Mouse (Mus musculus) brain, embryonic 14.5 days (tissue): Measurements from ENCODE around the gene Chpf2. TPM values are rescaled to one million over a fixed set of nuclear protein-coding genes. Genes with fewer than 3 reads are reported as not detected.
A peak's percentile ranks its signal among the peaks of the same experiment; 100 is the strongest.

Source experiments
- DNase-seq: peaks from one replicate; pipeline ENCODE4 v3.0.0-alpha.2; 2011; ENCODE audit warnings: low read depth
- CTCF ChIP-seq: fragments of 200-500 bp; IDR thresholded peaks from 2 replicates; pipeline ENCODE4 v1.5.1; 2012; ENCODE audit warnings: inconsistent platforms, mild to moderate bottlenecking, moderate library complexity, borderline replicate concordance; ENCODE audit not compliant: insufficient read depth, insufficient read length; ENCODE audit errors: extremely low read depth
- POLR2A ChIP-seq: fragments of 200-500 bp; IDR thresholded peaks from 2 replicates; pipeline ENCODE4 v1.6.1; 2012; ENCODE audit warnings: mild to moderate bottlenecking, inconsistent platforms, borderline replicate concordance; ENCODE audit not compliant: poor library complexity, insufficient read depth, insufficient read length, severe bottlenecking; ENCODE audit errors: extremely low read depth
- polyA plus RNA-seq: library from polyadenylated mRNA; depleted of rRNA; stranded (reverse); fragments of >200 nt; gene quantifications from 2 replicates; pipeline ENCODE4 v1.2.3, GENCODE M21; 2012; rRNA removed

The Chpf2 gene
- polyA plus RNA-seq, 1 experiment: 21.9 TPM

DNA sequence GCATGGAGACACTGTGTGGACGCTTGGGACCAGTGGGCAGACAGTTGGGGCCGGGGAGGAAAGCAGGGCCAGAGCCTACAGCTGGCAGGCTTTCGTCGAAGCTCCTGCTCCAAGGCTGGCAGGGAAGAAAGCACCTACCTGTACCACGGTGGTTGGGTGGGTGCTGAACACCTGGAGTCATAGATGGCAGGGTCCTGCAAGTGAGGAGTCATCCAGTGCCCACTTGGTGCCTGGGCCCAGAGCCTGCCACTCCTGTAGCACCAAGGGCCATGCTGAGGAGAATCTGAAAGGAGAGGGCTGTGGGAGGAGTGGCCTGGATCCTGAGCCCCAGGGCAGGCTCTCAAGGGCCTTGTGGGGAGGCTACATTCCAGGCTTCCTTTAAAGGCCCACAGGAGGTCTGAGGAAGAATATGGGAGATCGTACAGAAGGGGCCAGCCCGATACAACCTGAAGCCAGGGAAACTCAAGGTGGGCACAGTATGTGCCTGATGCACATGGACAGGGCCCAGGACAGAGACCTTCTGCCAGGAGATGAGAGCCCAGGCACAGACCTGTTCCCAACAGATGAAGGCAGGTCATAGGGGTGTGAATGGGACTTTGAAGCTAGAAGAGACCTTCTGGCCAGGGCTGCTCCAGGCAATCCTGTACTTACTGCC lies 36.0 kb downstream of the Chpf2 start:
- TF ChIP-seq CTCF (no peak), POLR2A (no peak)
- no peak for DNase-seq

DNA sequence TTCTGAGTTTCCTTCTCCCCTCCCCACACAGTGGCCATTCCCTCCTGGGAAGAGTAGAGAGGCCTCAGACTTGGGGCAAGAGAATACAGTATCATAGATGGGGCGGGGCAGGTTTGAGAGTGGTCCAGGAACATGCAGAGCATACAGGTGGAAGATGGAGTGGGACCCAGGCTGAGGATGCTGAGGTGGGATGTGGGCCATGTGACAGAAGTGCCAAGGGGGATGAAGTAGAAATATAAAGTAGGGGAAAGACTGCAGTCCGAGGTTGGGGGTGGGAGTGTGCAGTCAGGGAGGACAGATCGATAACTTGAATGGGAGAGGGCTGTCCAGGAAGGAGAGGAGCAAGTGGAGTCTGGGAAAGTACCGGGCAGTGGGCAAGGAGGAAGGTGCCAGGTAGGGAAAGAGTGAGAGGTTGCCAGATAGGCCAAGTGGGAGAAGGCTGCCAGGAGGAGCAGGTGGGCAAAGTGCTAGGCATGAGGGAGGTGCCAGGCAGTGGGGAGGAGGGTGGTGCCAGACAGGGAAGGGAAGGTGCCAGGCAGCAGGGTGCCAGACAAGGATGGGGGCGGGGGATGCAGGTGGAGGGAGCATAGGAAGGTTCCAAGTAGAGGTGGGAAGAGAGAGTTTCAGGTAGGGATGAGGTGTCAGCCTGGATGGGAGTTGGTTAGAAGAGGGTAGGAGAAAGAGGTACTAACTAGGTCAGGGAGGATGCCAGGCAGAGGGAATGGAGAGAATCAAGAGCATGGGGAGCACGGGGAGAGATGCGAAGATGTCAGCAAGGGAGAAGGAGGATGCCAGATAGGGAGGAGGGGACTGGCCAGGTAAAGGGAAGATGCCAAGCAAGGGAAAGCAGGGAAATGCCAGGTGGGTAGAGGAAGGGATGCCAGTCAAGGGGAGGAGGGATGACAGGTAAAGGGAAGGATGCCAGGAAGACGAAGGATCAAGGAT lies 36.8 kb downstream of the Chpf2 start:
- peak; percentile 71 for DNase-seq
- TF ChIP-seq CTCF (no peak), POLR2A (no peak)

DNA sequence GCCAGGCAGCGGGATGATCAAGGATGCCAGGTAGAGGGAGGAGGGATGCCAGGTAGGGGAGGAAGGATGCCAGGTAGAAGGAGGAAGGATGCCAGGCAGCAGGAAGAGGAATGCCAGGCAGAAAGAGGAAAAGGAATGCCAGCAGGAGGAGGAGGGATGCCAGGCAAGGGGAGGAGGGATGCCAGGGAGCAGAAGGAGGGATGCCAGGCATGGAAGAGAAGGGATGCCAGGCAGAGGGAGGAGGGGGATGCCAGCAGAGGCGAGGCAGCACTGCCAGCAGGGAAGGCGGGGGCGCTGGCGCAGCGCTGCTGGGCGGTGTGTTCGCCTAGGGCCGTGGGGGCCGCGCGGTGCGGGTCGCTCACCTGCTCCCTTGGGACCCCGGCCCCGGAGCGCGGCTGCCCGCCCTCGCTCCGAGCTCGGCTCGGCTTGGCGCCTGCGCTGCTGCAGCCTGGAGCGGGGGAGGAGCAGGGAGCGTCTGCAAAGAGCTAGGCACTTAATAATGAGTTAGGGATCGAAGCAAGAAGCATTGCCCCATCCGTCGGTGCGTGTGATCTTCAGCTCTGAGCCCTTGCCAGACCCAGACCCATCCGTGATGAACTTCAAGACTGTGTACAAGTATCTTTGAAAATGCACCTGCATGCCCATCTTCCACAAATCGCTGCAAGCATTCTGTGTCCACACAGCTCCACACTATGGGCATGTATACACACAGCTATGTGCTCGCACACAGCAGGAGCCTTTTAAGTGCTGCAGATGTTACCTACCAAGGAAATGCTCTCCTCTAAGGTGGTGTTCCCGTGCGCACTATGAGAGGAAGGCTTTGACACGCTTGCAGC lies 37.7 kb downstream of the Chpf2 start, which contains the start of gene Smarcd3:
Gene Smarcd3, minus strand, starts transcription at position 426 of the 836 bp plus-strand sequence.
- peak; percentile 94 for DNase-seq
- TF ChIP-seq CTCF (no peak), POLR2A (peak; percentile 81)

DNA sequence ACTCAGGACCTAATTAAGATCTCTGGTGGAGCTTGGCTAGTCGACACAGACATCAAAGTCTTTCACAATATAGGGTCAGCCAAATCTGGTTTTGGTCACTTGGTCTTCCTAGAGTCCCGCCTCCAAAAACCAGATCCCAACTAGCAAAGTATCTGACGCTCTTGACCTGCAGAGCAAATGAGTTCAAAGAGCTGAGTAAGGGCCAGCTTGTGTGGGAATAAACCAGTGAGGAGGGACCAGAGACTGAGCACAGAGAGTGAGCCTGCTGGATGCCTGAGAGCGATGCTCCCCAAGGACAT lies 38.2 kb downstream of the Chpf2 start:
- DNase-seq: no peak
- TF ChIP-seq POLR2A (no peak), CTCF (no peak)

DNA sequence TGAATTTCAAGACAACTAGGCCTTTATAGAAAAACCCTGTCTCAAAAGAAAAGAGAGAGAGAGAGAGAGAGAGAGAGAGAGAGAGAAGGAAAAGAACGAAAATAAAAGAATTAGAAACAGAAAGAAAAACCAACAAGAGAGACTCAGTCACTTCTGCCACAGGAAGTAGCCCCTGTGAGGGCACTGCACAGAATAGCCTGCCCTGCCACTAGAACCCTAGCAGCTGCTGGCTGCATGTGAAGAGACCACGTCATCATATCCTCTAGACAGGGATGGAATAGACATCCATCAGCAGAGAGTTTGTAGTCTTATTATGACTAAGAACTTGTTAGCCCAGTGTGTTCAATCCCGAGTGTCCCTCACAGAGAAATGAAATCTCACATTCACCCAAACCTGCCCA lies 43.2 kb downstream of the Chpf2 start:
- TF ChIP-seq CTCF: no peak
- no peak for TF ChIP-seq POLR2A
- no peak for DNase-seq

DNA sequence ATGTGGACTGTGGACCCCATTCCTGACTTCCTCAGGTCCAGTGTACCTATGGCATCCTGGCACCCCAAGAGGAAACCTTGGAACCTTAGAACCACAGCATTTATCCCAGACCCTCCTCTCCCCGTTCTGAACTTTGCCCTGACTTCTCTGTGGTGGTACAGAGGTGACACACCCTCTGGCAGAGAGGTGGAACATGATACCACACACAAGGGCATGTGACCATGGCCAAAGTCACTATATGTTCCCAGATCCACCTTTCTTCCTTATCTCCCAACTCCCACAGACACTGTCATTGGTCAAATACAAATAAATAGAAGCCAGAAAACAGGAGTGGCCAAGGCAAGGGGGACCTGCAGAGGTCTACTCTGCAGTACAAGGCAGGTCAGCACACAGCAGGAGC lies 48.6 kb downstream of the Chpf2 start:
- DNase-seq: no peak
- TF ChIP-seq CTCF (no peak), POLR2A (no peak)

DNA sequence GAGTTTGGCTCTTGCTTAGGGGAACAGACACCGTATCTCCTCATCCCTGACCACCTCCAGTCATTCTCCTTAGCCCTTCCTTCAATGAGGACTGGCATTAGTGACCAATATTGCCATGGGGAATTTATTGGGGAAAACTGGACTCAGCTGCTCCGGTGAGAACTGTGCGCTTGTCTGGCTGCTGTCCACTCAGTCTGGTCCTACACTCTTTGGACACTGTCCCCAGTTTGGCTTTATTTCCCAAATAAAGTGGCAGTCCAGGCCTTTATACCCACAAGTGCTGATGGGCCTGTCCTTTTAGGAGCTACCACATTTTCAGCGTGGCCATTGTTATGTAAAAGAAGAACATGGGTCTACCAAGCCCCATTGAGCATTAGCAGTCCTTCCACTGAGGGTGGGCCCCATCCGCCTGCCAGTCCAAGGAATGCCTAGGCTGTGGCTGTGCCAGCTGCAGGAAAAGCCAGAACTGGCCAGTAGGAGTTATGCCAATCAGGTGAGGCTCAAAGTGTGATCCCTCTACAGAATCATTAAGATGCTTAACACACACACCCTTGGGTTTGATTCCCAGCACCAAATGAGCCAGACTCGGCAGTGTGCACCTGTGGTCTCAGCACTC lies 49.1 kb downstream of the Chpf2 start:
- peak; percentile 71 for DNase-seq
- TF ChIP-seq POLR2A (no peak), CTCF (no peak)

DNA sequence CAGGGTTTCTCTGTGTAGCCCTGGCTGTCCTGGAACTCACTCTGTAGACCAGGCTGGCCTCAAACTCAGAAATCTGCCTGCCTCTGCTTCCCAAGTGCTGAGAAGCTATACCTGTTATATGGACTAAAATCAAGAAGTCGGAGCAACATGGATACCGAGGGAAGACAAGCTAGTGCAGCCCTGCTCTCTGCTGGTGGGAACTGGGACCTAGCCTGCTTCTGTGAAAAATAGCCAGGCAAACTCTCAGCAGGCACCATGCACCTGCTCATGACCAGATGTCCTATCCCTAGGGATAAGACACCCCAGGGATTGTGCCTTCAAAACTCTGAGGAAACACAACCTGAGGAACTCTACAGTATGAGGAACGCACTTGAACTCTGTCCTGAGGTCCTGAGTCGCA lies 50.4 kb downstream of the Chpf2 start:
- peak; percentile 37 for DNase-seq

DNA sequence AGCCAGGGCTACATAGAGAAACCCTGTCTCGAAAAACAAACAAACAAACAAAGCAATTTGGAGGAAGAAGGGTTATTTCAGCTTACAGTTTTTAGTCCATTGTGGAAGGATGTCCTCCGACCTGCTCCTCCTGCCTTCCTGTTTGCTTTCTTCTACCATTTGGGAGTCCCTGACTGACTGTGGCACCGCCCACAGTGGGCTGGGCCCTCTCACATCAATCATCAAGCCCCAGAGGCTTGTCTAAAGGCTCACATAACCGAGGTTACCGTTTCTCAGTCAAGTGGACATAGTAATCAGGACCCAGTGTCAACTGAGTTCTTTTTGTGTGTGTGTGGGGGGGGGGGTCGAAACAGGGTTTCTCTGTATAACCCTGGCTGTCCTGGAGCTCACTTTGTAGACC lies 51.6 kb downstream of the Chpf2 start:
- no peak for TF ChIP-seq CTCF
- no peak for TF ChIP-seq POLR2A
- no peak for DNase-seq

More for the DNA sequence above, 50.4 kb downstream of the Chpf2 start:
- TF ChIP-seq POLR2A (no peak), CTCF (peak; percentile 36; the same call in 1 of the 2 replicates)

DNA sequence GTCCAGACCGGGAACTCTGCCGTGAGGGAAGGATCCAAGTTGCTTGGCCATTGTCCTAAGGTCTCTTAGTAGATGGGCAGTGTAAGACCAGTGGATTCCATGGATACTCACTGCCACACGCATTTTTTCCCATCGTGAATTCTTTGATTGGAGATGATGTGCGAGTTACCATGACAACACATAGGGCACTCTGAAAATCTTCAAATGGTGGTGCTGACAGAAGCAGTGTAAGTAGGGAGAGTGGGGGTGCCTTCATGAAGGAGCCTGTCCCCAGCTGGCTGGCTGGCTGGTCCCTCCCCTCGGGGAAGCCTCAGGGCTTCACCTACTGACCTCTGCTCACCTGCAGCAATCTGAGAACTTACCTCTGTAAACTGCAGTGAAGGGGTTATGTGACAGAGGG lies 52.5 kb downstream of the Chpf2 start:
- no peak for TF ChIP-seq CTCF
- TF ChIP-seq POLR2A: no peak

More for the DNA sequence above, 52.5 kb downstream of the Chpf2 start:
- DNase-seq: peak; percentile 69

Other genes with a start within 250 kb of the Chpf2 start
- 58.9 and 61.1 TPM in 2 replicates for gene Kcnh2, start 235.1 kb upstream of the Chpf2 start, polyA plus RNA-seq
- gene Nos3, start 221.9 kb upstream of the Chpf2 start, polyA plus RNA-seq: 9.6 and 11.1 TPM in 2 replicates
- gene Atg9b, start 194.6 kb upstream of the Chpf2 start, polyA plus RNA-seq: 1.5 and 1.7 TPM in 2 replicates
- 51.0 and 64.7 TPM in 2 replicates for gene Abcb8, start 193.1 kb upstream of the Chpf2 start, polyA plus RNA-seq
- 0.71 and 1.1 TPM in 2 replicates for gene Asic3, start 173.3 kb upstream of the Chpf2 start, polyA plus RNA-seq
- 159 and 252 TPM in 2 replicates for gene Cdk5, start 163.2 kb upstream of the Chpf2 start, polyA plus RNA-seq
- gene Slc4a2, start 162.9 kb upstream of the Chpf2 start, polyA plus RNA-seq: 38.9 and 41.4 TPM in 2 replicates
- 152 and 248 TPM in 2 replicates for gene Fastk, start 141.5 kb upstream of the Chpf2 start, polyA plus RNA-seq
- gene Tmub1, start 138.9 kb upstream of the Chpf2 start, polyA plus RNA-seq: 60.7 and 67.7 TPM in 2 replicates
- 176 and 244 TPM in 2 replicates for gene Agap3, start 134.6 kb upstream of the Chpf2 start, polyA plus RNA-seq
- 2.2 and 5.0 TPM in 2 replicates for gene Gbx1, start 59.5 kb upstream of the Chpf2 start, polyA plus RNA-seq
- 0.33 and 0.54 TPM in 2 replicates for gene Asb10, start 45.8 kb upstream of the Chpf2 start, polyA plus RNA-seq
- 0.19 and 0.34 TPM in 2 replicates for gene 4931409K22Rik, start 29.9 kb upstream of the Chpf2 start, polyA plus RNA-seq
- 75.5 and 85.9 TPM in 2 replicates for gene Abcf2, start 9.3 kb upstream of the Chpf2 start, polyA plus RNA-seq
- 162 and 203 TPM in 2 replicates for gene Smarcd3, start 37.7 kb downstream of the Chpf2 start, polyA plus RNA-seq
- 57.8 and 58.5 TPM in 2 replicates for gene Nub1, start 98.8 kb downstream of the Chpf2 start, polyA plus RNA-seq
- 10.8 and 11.9 TPM in 2 replicates for gene Wdr86, start 144.0 kb downstream of the Chpf2 start, polyA plus RNA-seq
- not detected in 2 replicates for gene Crygn, start 171.3 kb downstream of the Chpf2 start, polyA plus RNA-seq